Mouse (Mus musculus) testis, postnatal 10 days (tissue): ENCODE results near the gene Dtnb.

Source experiments
- DNase-seq: peaks from one replicate; pipeline ENCODE4 v3.0.0; 2021; ENCODE audit warnings: low spot score

Dtnb gene

GRCm38 (mm10) chr12:3806703-3807547 is 234.7 kb downstream of the Dtnb start:
- DNase-seq: peak; percentile 84

GRCm38 (mm10) chr12:3807548-3808395 is 235.6 kb downstream of the Dtnb start:
- peak; percentile 92 for DNase-seq

GRCm38 (mm10) chr12:3808396-3808981 is 236.3 kb downstream of the Dtnb start:
- DNase-seq: peak; percentile 64

GRCm38 (mm10) chr12:3809520-3810180 is 237.5 kb downstream of the Dtnb start:
- no peak for DNase-seq

GRCm38 (mm10) chr12:3810455-3810854 is 238.3 kb downstream of the Dtnb start:
- no peak for DNase-seq

- no peak for DNase-seq
Observed at GRCm38 (mm10) chr12:3811596-3811995, 239.4 kb downstream of the Dtnb start.

- no peak for DNase-seq
Observed at GRCm38 (mm10) chr12:3812251-3812650, 240.1 kb downstream of the Dtnb start.

- no peak for DNase-seq
Observed at GRCm38 (mm10) chr12:3813138-3813537, 241.0 kb downstream of the Dtnb start.

GRCm38 (mm10) chr12:3815386-3815785 is 243.2 kb downstream of the Dtnb start:
- no peak for DNase-seq

- peak; percentile 81 for DNase-seq
Observed at GRCm38 (mm10) chr12:3817033-3817432, 244.9 kb downstream of the Dtnb start.

- DNase-seq: peak; percentile 75
Observed at GRCm38 (mm10) chr12:3817566-3817965, 245.4 kb downstream of the Dtnb start.

GRCm38 (mm10) chr12:3819899-3820298 is 247.7 kb downstream of the Dtnb start:
- DNase-seq: peak; percentile 47

- no peak for DNase-seq
Observed at GRCm38 (mm10) chr12:3823408-3823807, 251.2 kb downstream of the Dtnb start.

- DNase-seq: no peak
Observed at GRCm38 (mm10) chr12:3824906-3825713, 252.9 kb downstream of the Dtnb start.

GRCm38 (mm10) chr12:3825714-3826080 is 253.5 kb downstream of the Dtnb start:
- no peak for DNase-seq

- DNase-seq: no peak
Observed at GRCm38 (mm10) chr12:3827771-3828170, 255.6 kb downstream of the Dtnb start.
